Mouse (Mus musculus): ENCODE results near the gene Nr2c1.

Gene Nr2c1

GRCm38 (mm10) chr10:94147756-94148531 is at the start of gene Nr2c1:
Gene Nr2c1, plus strand, starts transcription at chr10:94148023.
- DNase-seq (ENCODE audit: low spot score in 2 of 2): peak; percentile 91 to 94

GRCm38 (mm10) chr10:94098100-94098499 is 49.7 kb upstream of the Nr2c1 start:
- no peak for DNase-seq (ENCODE audit: low spot score in 2 of 2)

GRCm38 (mm10) chr10:94105498-94105897 is 42.3 kb upstream of the Nr2c1 start:
- DNase-seq (ENCODE audit: low spot score in 2 of 2): no peak

- no peak for DNase-seq (ENCODE audit: low spot score in 2 of 2)
Measured at GRCm38 (mm10) chr10:94107168-94107567, 40.7 kb upstream of the Nr2c1 start.

GRCm38 (mm10) chr10:94107607-94108006 is 40.2 kb upstream of the Nr2c1 start:
- DNase-seq (ENCODE audit: low spot score in 2 of 2): no peak

- DNase-seq (ENCODE audit: low spot score in 2 of 2): no peak
Measured at GRCm38 (mm10) chr10:94108791-94109190, 39.0 kb upstream of the Nr2c1 start.

GRCm38 (mm10) chr10:94110834-94111754 is 36.7 kb upstream of the Nr2c1 start:
- DNase-seq (ENCODE audit: low spot score in 2 of 2): no peak

GRCm38 (mm10) chr10:94112207-94112606 is 35.6 kb upstream of the Nr2c1 start:
- DNase-seq (ENCODE audit: low spot score in 2 of 2): peak in 1 of 2 experiments; percentile 28

GRCm38 (mm10) chr10:94115893-94116599 is 31.8 kb upstream of the Nr2c1 start:
- DNase-seq (ENCODE audit: low spot score in 2 of 2): peak; percentile 70 to 89

- DNase-seq (ENCODE audit: low spot score in 2 of 2): no peak
Measured at GRCm38 (mm10) chr10:94116781-94117340, 31.0 kb upstream of the Nr2c1 start.

- DNase-seq (ENCODE audit: low spot score in 2 of 2): no peak
Measured at GRCm38 (mm10) chr10:94117916-94118315, 29.9 kb upstream of the Nr2c1 start.

GRCm38 (mm10) chr10:94118993-94119392 is 28.8 kb upstream of the Nr2c1 start:
- DNase-seq (ENCODE audit: low spot score in 2 of 2): no peak

- no peak for DNase-seq (ENCODE audit: low spot score in 2 of 2)
Measured at GRCm38 (mm10) chr10:94120676-94121075, 27.1 kb upstream of the Nr2c1 start.

- DNase-seq (ENCODE audit: low spot score in 2 of 2): no peak
Measured at GRCm38 (mm10) chr10:94122595-94122994, 25.2 kb upstream of the Nr2c1 start.

- no peak for DNase-seq (ENCODE audit: low spot score in 2 of 2)
Measured at GRCm38 (mm10) chr10:94123581-94123980, 24.2 kb upstream of the Nr2c1 start.

- no peak for DNase-seq (ENCODE audit: low spot score in 2 of 2)
Measured at GRCm38 (mm10) chr10:94124376-94124775, 23.4 kb upstream of the Nr2c1 start.

- DNase-seq (ENCODE audit: low spot score in 2 of 2): peak; percentile 67 to 86
Measured at GRCm38 (mm10) chr10:94129680-94130119, 18.1 kb upstream of the Nr2c1 start.

GRCm38 (mm10) chr10:94133081-94133480 is 14.7 kb upstream of the Nr2c1 start:
- DNase-seq (ENCODE audit: low spot score in 2 of 2): no peak

- DNase-seq (ENCODE audit: low spot score in 2 of 2): peak in 1 of 2 experiments; percentile 25
Measured at GRCm38 (mm10) chr10:94133674-94134073, 14.1 kb upstream of the Nr2c1 start.

GRCm38 (mm10) chr10:94134535-94135390 is 13.1 kb upstream of the Nr2c1 start:
- peak in 1 of 2 experiments; percentile 28 for DNase-seq (ENCODE audit: low spot score in 2 of 2)

Data from frontal cortex, postnatal 36 days (tissue).